8 mouse cellular contexts compared by ENCODE assay signal in the genomic region with DNA sequence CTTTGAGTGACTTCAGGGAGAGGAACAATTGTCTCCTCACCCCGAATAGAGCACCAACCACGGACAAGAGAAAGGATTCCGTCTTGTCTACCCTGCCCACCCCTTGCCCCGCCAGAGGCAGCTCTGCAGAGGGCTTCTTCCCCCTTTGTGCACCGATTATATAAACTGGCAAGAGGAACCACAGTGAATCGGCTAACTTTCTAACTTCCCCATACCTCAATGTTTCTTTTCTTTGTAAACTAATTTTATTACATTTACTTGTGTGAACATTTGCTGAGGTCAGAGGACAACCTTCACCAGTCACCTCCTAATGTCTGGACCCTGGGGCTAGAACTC. TPM values are rescaled to one million over a fixed set of nuclear protein-coding genes. Genes with fewer than 3 reads are reported as not detected.
DNase-seq lines count a peak whose midpoint lies in the region; ATAC-seq and TF ChIP-seq lines count a peak whose summit lies in the region.

Gene Higd1a, minus strand, starts transcription at position 210 of the 336 bp plus-strand sequence.

- no peaks in the 10 kb centered on the region for H3K9me3 ChIP-seq in neural tube, embryonic 11.5 days (ENCODE audit: control insufficient read depth, low read length)
- H3K9me3 ChIP-seq in embryonic facial prominence, embryonic 15.5 days (replicated peaks): no peaks in the 10 kb centered on the region
- H3K9me3 ChIP-seq in limb, embryonic 12.5 days: no peaks in the 10 kb centered on the region

- H3K27me3 ChIP-seq in neural tube, embryonic 11.5 days (ENCODE audit: control insufficient read depth, insufficient read depth, low read length): no peaks in the 10 kb centered on the region
- no peaks in the 10 kb centered on the region for H3K27me3 ChIP-seq in embryonic facial prominence, embryonic 15.5 days
- no peaks in the 10 kb centered on the region for H3K27me3 ChIP-seq in limb, embryonic 12.5 days
- H3K27me3 ChIP-seq in small intestine, adult 2 months (ENCODE audit: control insufficient read depth, insufficient read depth, low read length): no peaks in the 10 kb centered on the region

- TF ChIP-seq CTCF in small intestine, adult 2 months (IDR thresholded peaks at IDR 0.05; ENCODE audit: extremely low read depth, insufficient read length, insufficient replicate concordance, low read depth, low read length): no peak

- peak within 1 kb of the TSS; percentile 81 for H3K9ac ChIP-seq in neural tube, embryonic 11.5 days (ENCODE audit: low read length)
- peak within 1 kb of the TSS; percentile 69 for H3K9ac ChIP-seq in embryonic facial prominence, embryonic 15.5 days
- peak within 1 kb of the TSS; percentile 83 for H3K9ac ChIP-seq in limb, embryonic 12.5 days (replicated peaks)

- no peaks in the 10 kb centered on the region; the same call in 1 of the 2 replicates for H3K4me1 ChIP-seq in neural tube, embryonic 11.5 days (ENCODE audit: control insufficient read depth, insufficient read depth, low read length)
- 0 out of 2 replicates have a peak, but pooled peaks cover 15% of the 10 kb centered on the region for H3K4me1 ChIP-seq in embryonic facial prominence, embryonic 15.5 days
- H3K4me1 ChIP-seq in limb, embryonic 12.5 days (replicated peaks): peaks cover 3% of the 10 kb centered on the region; the same call in 1 of the 2 replicates
- 0 out of 2 replicates have a peak, but pooled peaks cover 3% of the 10 kb centered on the region for H3K4me1 ChIP-seq in small intestine, adult 2 months (ENCODE audit: control insufficient read depth, insufficient read depth, insufficient read length, low read length)

- intact Hi-C loops in heart, postnatal 14 days (cut with DNase I): no loop called here

- WGBS in neural tube, embryonic 11.5 days: 12% methylated on average over 6 of the region's 6 CpGs
- 7% methylated on average over 6 of the region's 6 CpGs for WGBS in embryonic facial prominence, embryonic 15.5 days
- WGBS in limb, embryonic 12.5 days: 23% methylated on average over 6 of the region's 6 CpGs
- WGBS in small intestine, adult 2 months: 2% methylated on average over 6 of the region's 6 CpGs

- H3K4me2 ChIP-seq in neural tube, embryonic 11.5 days (ENCODE audit: low read depth): peak within 1 kb of the TSS; percentile 87
- peak within 1 kb of the TSS; percentile 84 for H3K4me2 ChIP-seq in embryonic facial prominence, embryonic 15.5 days (replicated peaks)
- H3K4me2 ChIP-seq in limb, embryonic 12.5 days: peak within 1 kb of the TSS; percentile 86

- peak within 1 kb of the TSS; percentile 79 for H3K4me3 ChIP-seq in neural tube, embryonic 11.5 days (ENCODE audit: low read depth, low read length)
- H3K4me3 ChIP-seq in embryonic facial prominence, embryonic 15.5 days (replicated peaks): peak within 1 kb of the TSS; percentile 73
- H3K4me3 ChIP-seq in limb, embryonic 12.5 days (replicated peaks): peak within 1 kb of the TSS; percentile 83
- peak within 1 kb of the TSS; percentile 68 for H3K4me3 ChIP-seq in small intestine, adult 2 months (ENCODE audit: low read depth, low read length)

- peak within 1 kb of the TSS; percentile 93 for H3K27ac ChIP-seq in neural tube, embryonic 11.5 days (ENCODE audit: low read depth, low read length)
- peak within 1 kb of the TSS; percentile 96 for H3K27ac ChIP-seq in embryonic facial prominence, embryonic 15.5 days (replicated peaks)
- H3K27ac ChIP-seq in limb, embryonic 12.5 days: peak within 1 kb of the TSS; percentile 95
- peak within 1 kb of the TSS; percentile 90 for H3K27ac ChIP-seq in small intestine, adult 2 months (ENCODE audit: insufficient read depth, low read depth, low read length)

- no peaks in the 10 kb centered on the region for H3K36me3 ChIP-seq in neural tube, embryonic 11.5 days (ENCODE audit: control insufficient read depth, insufficient read depth, low read length)
- no peaks in the 10 kb centered on the region for H3K36me3 ChIP-seq in embryonic facial prominence, embryonic 15.5 days
- H3K36me3 ChIP-seq in limb, embryonic 12.5 days: no peaks in the 10 kb centered on the region
- no peaks in the 10 kb centered on the region for H3K36me3 ChIP-seq in small intestine, adult 2 months (ENCODE audit: control insufficient read depth, insufficient read depth, low read length)

- ATAC-seq in neural tube, embryonic 11.5 days (ENCODE audit: insufficient read depth, low FRiP score, low TSS enrichment): no peak
- ATAC-seq in embryonic facial prominence, embryonic 15.5 days (ENCODE audit: insufficient number of reproducible peaks, low FRiP score, low TSS enrichment, low read depth): no peak
- no peak for ATAC-seq in limb, embryonic 12.5 days (ENCODE audit: insufficient number of reproducible peaks, insufficient read depth, low FRiP score, low TSS enrichment, low read depth)

- DNase-seq in neural tube, embryonic 11.5 days (ENCODE audit: low spot score): no peak
- DNase-seq in neural tube, embryonic 10.5 days (ENCODE audit: extremely low spot score, low spot score): no peak
- no peak for DNase-seq in heart, postnatal 14 days
- no peak for DNase-seq in T-cell, adult 2 months (ENCODE audit: low spot score)
- DNase-seq in lung, postnatal 25 days (ENCODE audit: low spot score): no peak

- TF ChIP-seq POLR2A in small intestine, adult 2 months (IDR thresholded peaks at IDR 0.05; ENCODE audit: low read depth, low read length): no peak

RNA-seq across cellular contexts. Expression of gene Higd1a, which starts in this region (rescaled TPM):
- polyA plus RNA-seq in neural tube, embryonic 11.5 days (2014; fragmentation: Nextera tagmentation; extraction: Ambion mirVana): 151 and 156 TPM in 2 replicates
- polyA plus RNA-seq in embryonic facial prominence, embryonic 15.5 days (2015; fragmentation: Nextera tagmentation; extraction: Ambion mirVana): 212 and 224 TPM in 2 replicates
- 100 to 1,000 TPM; 203 to 224 TPM for total RNA-seq in heart, postnatal 14 days (2021)
- 152 and 161 TPM in 2 replicates for polyA plus RNA-seq in limb, embryonic 12.5 days (2016; fragmentation: Nextera tagmentation; extraction: Ambion mirVana)
- 7.0 and 11.4 TPM in 2 replicates for polyA plus RNA-seq in small intestine, adult 2 months (2012; rRNA removed)

Comparison
In these comparisons a context has a peak if more than half of its experiments do, and no peak if none do; other contexts are left out.
1. RNA of gene Higd1a (polyA plus RNA-seq): 212 to 224 TPM in embryonic facial prominence, embryonic 15.5 days, 152 to 161 TPM in limb, embryonic 12.5 days and 151 to 156 TPM in neural tube, embryonic 11.5 days; 7.0 to 11.4 TPM in small intestine, adult 2 months; every median in the first group is over 10 times any median in the second.
2. Peak in every context shown above with its lines, with median percentiles within 50 percentile points of each other: H3K27ac ChIP-seq, H3K4me2 ChIP-seq, H3K4me3 ChIP-seq and H3K9ac ChIP-seq.